Mouse (Mus musculus): Measurements from ENCODE around the gene Lamb1.

- TF ChIP-seq CTCF (IDR thresholded peaks at IDR 0.05; ENCODE audit: low read depth), result no peak
- no peak for TF ChIP-seq EP300 (optimal IDR thresholded peaks at IDR 0.05)
These were observed 1.1 kb upstream of the Lamb1 start for GRCm38 (mm10) chr12:31263921-31264320.

Measured in stomach, postnatal 0 days (tissue).